Mouse (Mus musculus) lung, adult 2 months (tissue): Measurements from ENCODE around the gene E130114P18Rik.

ENCODE experiments used
- CTCF ChIP-seq: fragments of 200-500 bp; IDR thresholded peaks from 2 replicates; pipeline ENCODE4 v1.5.1; 2011; ENCODE audit warnings: mild to moderate bottlenecking, low read length, control low read depth; ENCODE audit not compliant: insufficient read depth
- POLR2A ChIP-seq: fragments of 200-500 bp; IDR thresholded peaks from 2 replicates; pipeline ENCODE4 v1.6.1; 2011; ENCODE audit warnings: low read depth, mild to moderate bottlenecking, control low read depth, low read length, borderline replicate concordance; ENCODE audit errors: extremely low read depth

- no peak for TF ChIP-seq POLR2A
- no peak for TF ChIP-seq CTCF
These were observed 9.6 kb upstream of the E130114P18Rik start for GRCm38 (mm10) chr4:97787515-97787914.
